Mouse (Mus musculus) lung, postnatal 25 days (tissue): Measurements from ENCODE around the gene Dctpp1.
A peak's percentile ranks its signal among the peaks of the same experiment; 100 is the strongest.

Source experiments
- DNase-seq: peaks from one replicate; pipeline ENCODE4 v3.0.0; 2022; ENCODE audit warnings: low spot score

Dctpp1 gene

GRCm38 (mm10) chr7:127210266-127210665 is 50.2 kb downstream of the Dctpp1 start:
- DNase-seq = no peak

- no peak for DNase-seq
Observed at GRCm38 (mm10) chr7:127209851-127210250, 50.7 kb downstream of the Dctpp1 start.

GRCm38 (mm10) chr7:127208553-127209438 is 51.7 kb downstream of the Dctpp1 start, which contains the start of gene Mylpf:
Gene Mylpf (plus strand): TSS chr7:127208890.
- peak; percentile 99 for DNase-seq

- no peak for DNase-seq
Observed at GRCm38 (mm10) chr7:127208295-127208552, 52.3 kb downstream of the Dctpp1 start, which contains the start of gene Tbc1d10b. Gene Tbc1d10b (minus strand): TSS chr7:127208468.

- no peak for DNase-seq
Observed at GRCm38 (mm10) chr7:127207374-127208294, 52.9 kb downstream of the Dctpp1 start.
